Mouse (Mus musculus) frontal cortex, postnatal 36 days (tissue): ENCODE results near the gene Wipf1.
"Not testable (repeated sequence)": the region's sequence is repeated elsewhere in the genome, so short reads cannot be mapped to it uniquely, and the experiment has no call there.

Experiments used
- DNase-seq, 2 experiments: peaks; one replicate each; pipeline ENCODE4 v3.0.0; 2022; ENCODE audit warnings: low spot score in 2 of 2

Wipf1 gene

DNA sequence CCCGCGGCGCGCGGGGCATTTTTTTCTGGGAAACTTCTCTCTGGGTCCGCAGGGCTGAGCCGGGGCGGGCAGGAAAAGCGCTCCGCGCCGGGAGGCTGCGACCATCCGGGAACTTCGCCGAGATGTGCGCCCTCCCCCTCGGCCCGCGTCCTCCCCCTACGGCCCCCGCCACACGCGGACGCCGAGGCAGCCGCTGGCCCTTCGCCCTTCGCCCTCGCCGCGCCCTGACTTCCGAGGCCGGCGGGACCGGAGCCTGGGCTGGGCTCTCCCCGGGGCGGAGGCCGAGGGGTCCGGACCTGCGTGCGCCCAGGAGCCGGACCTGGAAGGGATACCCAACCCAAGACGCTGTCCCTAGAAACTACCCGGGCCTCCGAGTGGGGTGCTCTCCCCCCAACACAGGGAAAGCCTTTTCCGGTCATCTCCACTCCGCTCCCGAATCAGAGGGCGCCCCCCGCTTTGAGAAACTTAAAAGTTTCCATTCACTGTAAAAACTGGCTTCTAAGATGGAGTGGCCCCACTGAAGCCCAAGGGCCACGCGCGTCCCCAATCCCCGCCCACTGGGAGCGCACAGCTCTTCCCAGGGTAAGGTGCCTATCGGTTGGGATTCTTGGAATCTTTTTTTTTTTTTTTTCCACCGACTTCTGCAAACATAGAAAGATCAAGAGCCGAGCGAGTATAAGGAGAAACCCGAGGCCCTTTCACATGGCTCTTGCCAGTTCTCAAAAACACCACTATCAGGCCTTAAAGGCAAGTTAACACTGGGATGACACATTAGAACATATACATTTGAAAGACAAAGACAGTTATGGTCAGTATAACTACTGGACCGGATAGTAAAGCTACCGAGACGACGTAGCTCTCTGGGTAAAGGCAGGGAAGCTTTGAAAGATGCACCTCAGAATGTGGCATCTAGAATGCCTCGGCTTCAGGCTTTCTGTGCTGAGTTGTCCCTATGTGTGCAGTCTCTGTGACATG is at the start of gene Wipf1:
Gene Wipf1, minus strand, starts transcription at position 379 of the 975 bp plus-strand sequence.
- peak; percentile 68 to 69 for DNase-seq

GRCm38 (mm10) chr2:73579168-73579567 is 49.6 kb upstream of the Wipf1 start:
- no peak for DNase-seq

DNA sequence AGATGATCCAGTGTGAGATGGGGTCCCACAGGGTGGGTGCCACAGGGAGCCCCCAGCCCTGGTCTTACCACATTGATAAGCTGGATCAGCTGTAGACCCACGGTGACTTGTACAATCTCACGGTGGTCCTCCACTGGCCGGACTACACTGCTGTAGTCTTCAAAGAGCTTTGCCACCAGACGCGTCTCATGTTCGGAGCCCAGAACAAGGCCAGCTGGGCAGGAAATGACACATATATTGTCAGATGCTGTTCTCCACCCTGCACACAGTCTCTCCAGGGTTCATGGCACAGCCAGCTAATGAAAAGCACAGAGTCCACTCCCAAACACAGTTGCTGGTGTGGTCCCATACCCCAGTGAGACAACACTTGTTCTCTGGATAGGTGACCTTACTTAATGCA is 44.9 kb upstream of the Wipf1 start:
- DNase-seq: no peak

- DNase-seq: no peak
Observed at GRCm38 (mm10) chr2:73573556-73573955, 44.0 kb upstream of the Wipf1 start.

DNA sequence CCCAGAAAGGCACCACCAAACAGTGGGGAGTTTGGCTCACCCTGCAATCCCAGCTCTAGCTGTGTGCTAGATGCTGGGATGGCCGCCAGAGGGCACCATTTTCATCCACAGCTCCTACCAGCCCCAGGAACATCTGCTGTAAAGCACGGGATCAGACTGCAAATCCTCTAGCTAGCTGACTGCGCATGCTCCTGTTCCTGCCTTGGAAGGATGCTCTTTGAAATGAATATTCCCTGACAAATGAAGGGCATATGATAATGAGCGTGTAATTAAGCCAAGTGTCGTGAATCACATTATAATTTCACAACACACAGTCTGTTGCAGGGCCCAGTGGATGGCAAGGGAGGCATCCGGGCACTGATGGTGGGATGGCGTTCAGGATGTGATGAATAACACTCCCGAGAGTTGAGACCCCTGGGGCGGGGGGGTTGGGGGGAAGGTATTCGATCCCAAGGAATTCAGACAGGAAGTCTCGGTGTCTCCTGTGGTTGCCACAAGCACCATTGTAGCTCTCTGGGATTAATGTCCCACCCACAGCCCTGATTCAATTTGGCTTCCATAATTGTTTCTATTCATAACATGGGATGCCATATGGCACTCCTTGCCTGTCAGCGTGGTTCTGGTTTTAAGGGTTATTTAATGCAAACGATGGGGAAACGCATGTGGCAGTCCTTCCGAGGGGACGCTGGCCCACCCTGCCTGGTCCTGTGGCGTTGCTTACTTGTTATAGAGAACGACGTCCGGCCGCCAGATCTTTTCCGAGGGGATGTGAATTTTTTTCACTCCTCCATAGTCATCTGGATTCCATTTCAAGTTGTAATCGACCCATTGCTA is 43.2 kb upstream of the Wipf1 start:
- DNase-seq: peak; percentile 86 to 93

- no peak for DNase-seq
Observed at GRCm38 (mm10) chr2:73571901-73572300, 42.4 kb upstream of the Wipf1 start.

- DNase-seq: no peak
Observed at GRCm38 (mm10) chr2:73571304-73571703, 41.8 kb upstream of the Wipf1 start.

DNA sequence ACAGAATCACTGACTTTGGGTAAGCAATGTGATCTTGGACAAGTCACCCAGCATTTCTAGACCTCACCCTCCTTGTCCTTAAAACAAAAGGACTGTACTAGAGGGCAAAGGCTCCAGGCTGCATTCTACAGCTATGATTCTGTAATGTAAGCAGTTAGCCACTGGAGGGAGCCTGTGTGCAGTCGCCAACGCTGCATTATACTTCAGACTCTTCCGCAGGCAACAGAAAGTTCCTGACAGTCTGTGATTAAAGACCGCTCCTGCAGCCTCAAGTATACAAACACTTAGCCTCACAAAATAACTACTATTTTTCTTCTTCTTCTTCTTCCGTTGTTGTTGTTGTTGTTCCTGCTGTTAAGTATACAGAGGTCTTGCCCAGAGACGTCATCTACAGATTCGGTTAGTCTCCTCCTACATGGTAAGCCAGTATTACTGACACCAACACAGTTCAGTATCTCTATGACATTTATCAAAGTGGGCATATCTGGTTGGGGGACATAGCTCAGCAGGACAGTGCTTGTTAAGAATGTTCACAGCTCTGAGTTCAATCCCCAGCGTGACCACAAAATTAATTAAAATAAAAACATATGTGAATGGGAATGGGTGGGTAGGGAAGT is 37.6 kb upstream of the Wipf1 start:
- peak; percentile 58 to 81 for DNase-seq

DNA sequence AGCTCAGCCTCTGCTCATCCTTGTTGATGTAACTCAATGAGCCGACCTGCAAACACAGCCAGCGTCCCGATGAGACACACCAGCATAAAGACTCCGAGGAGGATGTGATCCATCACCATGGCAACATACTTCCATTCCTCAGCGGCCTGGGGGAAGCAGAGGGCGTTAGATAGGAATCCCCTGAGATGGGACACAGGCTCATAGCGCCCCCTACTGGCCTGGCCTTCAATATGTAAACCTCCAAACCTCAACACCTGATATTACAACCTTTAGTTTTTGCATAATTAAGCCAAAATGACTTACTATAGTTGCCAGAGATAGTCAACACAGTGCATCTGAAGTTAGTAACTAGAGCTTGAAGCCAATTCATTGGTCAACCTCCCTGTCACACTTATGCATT is 36.6 kb upstream of the Wipf1 start:
- no peak for DNase-seq

DNA sequence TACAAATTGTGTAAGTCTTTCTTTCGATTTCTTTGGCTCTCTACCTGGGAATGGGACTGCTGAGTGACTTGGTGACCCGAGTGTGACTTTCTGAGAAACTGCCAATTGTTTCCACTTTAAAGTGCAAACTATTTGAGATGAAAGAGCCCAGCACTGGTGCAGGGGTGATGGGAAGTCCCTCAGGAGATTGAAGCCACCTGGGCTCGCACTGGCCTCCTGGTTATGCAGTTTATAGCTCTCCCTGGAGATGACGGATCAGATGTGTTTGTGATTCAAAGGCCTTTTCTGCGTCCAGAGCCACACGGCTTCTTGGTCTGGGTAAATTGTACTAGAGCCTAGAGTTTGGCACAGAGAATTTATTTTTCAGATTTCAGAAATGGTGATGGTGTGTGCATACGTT is 34.2 kb upstream of the Wipf1 start:
- DNase-seq: no peak

- DNase-seq: no peak
Observed at GRCm38 (mm10) chr2:73562656-73563055, 33.1 kb upstream of the Wipf1 start.

GRCm38 (mm10) chr2:73561665-73562063 is 32.1 kb upstream of the Wipf1 start:
- no peak for DNase-seq

GRCm38 (mm10) chr2:73560899-73561664 is 31.5 kb upstream of the Wipf1 start:
- no peak for DNase-seq

- no peak for DNase-seq
Observed at GRCm38 (mm10) chr2:73560445-73560844, 30.9 kb upstream of the Wipf1 start.

DNA sequence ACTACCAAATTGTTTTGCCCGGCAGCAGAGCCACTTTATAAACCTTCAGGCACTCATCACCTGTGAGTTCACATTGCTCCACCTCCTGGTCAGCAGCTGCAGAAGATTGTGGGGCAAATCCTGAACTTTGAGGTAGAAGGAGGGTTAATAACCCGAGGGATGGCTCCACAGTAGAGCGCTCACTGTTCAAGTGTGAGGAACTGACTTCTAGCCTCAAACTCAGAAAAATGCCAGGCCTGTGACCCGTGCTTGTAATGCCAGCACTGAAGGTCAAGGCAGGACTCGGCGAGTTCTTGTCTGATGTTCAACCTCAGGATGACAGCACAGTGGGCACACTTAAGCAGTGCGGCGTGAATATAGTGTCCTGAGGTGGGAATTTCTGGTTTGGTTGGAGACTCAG is 28.4 kb upstream of the Wipf1 start:
- DNase-seq: no peak

DNA sequence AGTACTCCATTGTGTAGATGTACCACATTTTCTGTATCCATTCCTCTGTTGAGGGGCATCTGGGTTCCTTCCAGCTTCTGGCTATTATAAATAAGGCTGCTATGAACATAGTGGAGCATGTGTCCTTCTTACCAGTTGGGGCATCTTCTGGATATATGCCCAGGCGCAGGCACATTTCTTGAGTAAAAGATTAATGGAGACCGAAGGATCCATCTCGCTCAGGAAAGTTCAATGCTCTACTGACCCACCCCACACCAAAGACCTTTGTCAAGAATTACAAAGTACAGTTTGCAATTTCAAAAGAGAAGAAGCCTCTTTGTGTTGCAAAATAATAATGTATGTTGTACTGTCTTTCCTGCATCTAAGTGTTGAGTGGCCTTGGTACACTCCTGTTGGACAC is 27.5 kb upstream of the Wipf1 start:
- not testable (repeated sequence) for DNase-seq

DNA sequence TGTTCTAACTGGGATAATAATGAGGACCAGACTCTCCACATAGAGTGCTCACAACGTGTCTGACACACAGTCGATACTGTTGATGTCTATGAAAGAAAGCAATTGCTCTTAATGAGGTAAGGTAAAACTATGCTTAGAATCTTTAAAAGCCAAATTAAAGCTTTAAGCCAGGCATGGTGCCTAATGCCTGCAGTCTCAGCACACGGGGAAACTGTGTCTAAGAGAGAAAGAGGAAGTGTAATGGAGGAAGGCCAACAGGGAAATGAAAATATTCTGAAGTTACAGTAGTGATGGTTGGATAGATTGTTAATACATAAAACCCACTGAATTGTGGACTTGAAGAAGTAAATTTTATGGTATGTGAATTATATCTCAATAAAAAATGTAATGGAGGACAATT is 24.9 kb upstream of the Wipf1 start:
- no peak for DNase-seq

DNA sequence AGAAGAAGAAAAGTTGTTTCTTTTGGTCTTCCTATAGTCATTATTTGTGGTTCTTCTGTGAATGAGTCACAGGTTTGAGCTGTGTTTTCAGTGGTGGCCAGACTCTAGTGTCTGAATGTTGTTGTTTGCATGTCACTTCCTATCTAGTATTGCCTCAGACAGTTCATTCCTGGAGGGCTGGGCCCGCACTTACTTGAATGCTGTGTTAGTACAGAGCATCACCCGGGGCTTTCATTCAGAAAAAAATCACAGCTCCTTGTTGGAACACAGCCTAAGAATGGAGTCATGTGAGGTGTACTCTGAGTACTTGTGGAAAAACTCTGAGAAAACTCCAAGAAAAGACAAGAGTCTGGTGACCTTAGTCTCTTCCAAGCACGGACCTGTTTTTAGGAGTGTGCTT is 23.4 kb upstream of the Wipf1 start:
- no peak for DNase-seq

GRCm38 (mm10) chr2:73550725-73551124 is 21.2 kb upstream of the Wipf1 start:
- DNase-seq: peak in 1 of 2 experiments; percentile 64

GRCm38 (mm10) chr2:73548542-73548941 is 19.0 kb upstream of the Wipf1 start:
- DNase-seq: no peak

DNA sequence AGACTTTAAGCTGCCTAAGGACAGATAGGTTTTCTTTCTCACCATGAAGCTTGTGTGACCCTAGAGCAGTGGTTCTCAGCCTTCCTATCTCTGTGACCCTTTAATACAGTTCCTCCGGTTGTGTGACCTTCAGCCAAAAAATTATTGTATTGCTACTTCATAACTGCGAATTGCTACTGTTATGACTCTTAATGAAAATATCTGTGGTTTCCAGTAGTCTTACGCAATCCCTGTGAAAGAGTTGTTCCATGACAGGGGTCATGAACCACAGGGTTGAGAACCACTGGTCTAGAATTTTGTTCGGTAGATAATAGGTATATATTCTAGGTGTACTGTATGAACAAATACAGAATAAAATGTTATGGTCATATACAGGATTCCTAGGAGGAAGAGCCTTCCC is 17.7 kb upstream of the Wipf1 start:
- no peak for DNase-seq
